Mouse (Mus musculus) mouse embryonic stem cell (cell line): ENCODE results near the gene Prrt4.

ENCODE experiments used
- in situ Hi-C, 2 experiments: fragments of 300-500 bp; cut with MboI; formaldehyde crosslinking; loops; 1 replicate in 1 of 2; 3 replicates in 1 of 2; pipeline ENCODE4 v1.14.3; 2019 to 2020; ENCODE audit warnings: low sequenced_read_pairs in 2 of 2, low pct_unique_long_range_greater_than_20kb in 1 of 2, mixed read lengths in 1 of 2; ENCODE audit not compliant: unreplicated experiment in 1 of 2

Prrt4 gene

GRCm38 (mm10) chr6:29201341-29201740 is 22.0 kb upstream of the Prrt4 start:
- in situ Hi-C loops, result loop anchor here (5.0 to 10.0 kb wide), 2 partner anchors 34 to 73 kb away; partner anchors contain the start of genes Rbm28 (in 2 of the 2), Fam71f2 (in 1 of the 2) and Hilpda (in 1 of the 2)

GRCm38 (mm10) chr6:29200496-29200895 is 21.1 kb upstream of the Prrt4 start:
- in situ Hi-C loops, result loop anchor here (5.0 to 10.0 kb wide), 2 partner anchors 33 to 74 kb away; partner anchors contain the start of genes Rbm28 (in 2 of the 2), Fam71f2 (in 1 of the 2) and Hilpda (in 1 of the 2)

GRCm38 (mm10) chr6:29199223-29199855 is 20.0 kb upstream of the Prrt4 start:
- in situ Hi-C loops, result no loop called here

GRCm38 (mm10) chr6:29198309-29199222 is 19.2 kb upstream of the Prrt4 start:
- in situ Hi-C loops, result no loop called here

- in situ Hi-C loops, result no loop called here
Observed at GRCm38 (mm10) chr6:29195846-29196698, 16.7 kb upstream of the Prrt4 start.

- in situ Hi-C loops, result no loop called here
Observed at GRCm38 (mm10) chr6:29195146-29195545, 15.8 kb upstream of the Prrt4 start.

GRCm38 (mm10) chr6:29193961-29194750 is 14.8 kb upstream of the Prrt4 start:
- in situ Hi-C loops, result no loop called here

GRCm38 (mm10) chr6:29187936-29188335 is 8.6 kb upstream of the Prrt4 start:
- in situ Hi-C loops, result no loop called here

- in situ Hi-C loops, result no loop called here
Observed at GRCm38 (mm10) chr6:29179843-29180242, 459 bp upstream of the Prrt4 start.

DNA sequence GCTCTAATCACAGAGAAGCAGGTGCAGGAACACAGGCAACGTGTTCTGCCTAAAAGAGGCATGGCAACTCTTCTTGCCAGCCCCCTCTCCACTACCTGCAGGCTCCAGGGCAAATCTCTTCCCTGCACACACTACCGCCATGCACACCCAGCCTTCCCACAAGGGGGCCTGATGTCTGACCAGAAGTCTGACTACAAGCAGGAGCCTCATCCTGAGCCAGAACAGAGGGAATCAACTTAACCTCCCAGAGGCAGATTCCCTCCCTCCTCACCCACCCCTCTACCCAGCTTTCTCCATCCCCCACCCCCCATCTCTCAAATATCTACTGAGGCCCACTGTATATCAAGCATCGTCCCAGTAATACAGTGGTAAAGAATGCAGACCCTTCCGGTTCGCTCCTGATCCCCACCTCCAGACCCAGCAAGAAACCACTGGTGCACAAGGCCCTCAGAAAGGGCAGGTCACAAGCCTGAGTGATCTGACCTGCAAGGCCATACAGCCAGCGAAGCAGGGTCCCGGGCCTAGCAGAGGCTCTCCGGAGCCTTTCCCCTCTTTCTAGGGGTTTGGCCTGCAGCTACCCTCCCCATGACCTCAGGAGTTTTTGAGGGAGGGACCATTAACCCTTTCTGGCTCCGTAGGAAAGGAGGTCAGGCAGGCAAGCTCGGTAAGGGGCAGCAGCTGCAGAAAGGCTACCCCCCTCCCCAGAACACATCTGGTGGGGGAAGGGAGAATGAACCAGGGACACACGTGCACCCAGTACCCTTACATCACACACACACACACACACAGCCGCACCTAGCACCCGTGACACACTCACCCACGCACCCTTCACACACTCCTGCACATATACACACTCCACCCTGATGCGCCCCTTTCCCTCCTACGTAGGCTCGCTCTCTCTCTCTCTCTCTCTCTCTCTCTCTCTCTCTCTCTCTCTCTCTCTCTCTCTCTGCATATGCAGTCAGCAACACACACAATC is 1.2 kb downstream of the Prrt4 start:
- in situ Hi-C loops, result no loop called here

DNA sequence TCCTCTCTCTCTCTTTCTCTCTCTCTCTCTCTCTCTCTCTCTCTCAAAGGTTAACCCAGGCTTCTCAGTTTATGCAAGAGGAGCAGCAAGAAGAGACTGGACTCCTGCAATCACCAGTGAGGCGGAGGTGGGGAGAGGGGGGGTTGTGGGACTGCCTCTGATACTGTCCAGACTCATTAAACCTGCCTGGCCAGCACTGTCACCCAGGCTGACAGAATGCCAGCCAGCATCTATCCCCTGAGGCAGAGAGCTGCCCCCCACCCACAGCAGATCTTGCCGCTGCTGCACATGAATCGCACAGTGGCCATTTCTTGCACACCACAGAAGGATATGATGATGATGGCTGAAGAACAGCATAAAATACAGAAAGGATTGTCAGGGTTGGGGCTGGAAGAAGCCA is 4.3 kb downstream of the Prrt4 start:
- in situ Hi-C loops, result no loop called here

DNA sequence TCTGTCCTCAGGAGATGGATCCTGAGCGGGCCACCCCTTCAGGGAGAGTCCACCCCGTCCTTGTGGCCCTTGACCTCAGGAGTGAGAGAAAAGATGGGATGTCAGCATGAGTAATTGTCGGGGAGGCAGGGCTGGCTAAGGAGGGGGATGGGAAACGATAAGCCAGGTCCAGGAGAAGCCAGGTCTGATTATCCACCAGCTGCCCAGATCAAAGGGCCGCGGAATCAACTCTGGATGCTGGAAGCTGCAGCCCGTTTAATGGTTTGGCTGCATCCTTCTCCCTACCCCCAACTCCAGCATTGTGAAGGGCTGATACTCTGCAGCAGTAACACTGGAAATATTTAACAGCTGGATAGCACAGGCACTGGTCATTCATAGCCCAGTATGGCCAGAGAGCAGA is 5.0 kb downstream of the Prrt4 start:
- in situ Hi-C loops, result no loop called here

GRCm38 (mm10) chr6:29170952-29171388 is 8.4 kb downstream of the Prrt4 start:
- in situ Hi-C loops, result no loop called here

DNA sequence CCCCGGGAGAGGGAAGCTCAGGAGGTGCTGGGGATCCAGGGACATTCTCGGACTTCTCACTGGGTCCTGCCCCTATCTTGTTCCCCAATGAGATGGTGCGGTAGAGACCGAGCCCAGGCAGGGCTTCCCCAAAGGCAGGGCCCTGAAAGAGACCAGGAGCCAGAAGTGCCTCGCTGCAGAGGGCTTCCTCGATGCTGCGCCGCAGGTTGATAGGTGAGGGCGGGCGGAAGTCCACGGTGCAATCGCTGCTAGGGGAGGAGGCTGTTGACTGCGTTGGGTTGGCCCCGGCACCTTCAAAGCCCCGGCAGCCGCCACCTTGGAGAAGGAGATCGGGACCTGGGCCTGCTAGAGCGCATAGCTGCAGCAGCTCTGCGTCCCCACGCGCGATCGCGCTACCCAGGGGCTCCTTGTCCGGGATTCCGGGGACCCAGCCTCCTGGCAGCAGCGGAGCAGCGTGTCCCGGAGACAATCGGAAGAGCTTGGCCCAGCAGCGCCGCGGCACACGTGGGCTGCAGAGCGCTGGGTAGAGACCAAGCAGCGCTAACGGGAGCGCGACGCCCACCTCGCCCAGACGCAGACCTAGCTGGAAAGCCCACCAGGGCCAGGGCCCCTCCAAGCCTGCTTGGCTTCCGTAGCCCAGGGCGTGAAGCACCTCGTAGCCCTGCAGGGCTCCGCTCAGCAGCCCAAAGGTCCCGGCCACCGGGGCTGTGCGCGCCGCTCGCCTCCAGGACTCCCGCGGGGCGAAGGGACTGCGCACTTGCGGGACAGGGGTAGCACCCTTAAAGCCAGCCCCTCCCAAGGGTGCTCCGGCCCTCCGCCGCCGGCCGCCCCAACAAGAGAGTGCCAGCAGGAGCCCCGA is 9.1 kb downstream of the Prrt4 start:
- in situ Hi-C loops, result no loop called here

- in situ Hi-C loops, result loop anchor here (5.0 kb wide), 1 partner anchor 33 kb away; no protein-coding TSS in a partner anchor
Observed at GRCm38 (mm10) chr6:29169675-29170062, 9.7 kb downstream of the Prrt4 start.

DNA sequence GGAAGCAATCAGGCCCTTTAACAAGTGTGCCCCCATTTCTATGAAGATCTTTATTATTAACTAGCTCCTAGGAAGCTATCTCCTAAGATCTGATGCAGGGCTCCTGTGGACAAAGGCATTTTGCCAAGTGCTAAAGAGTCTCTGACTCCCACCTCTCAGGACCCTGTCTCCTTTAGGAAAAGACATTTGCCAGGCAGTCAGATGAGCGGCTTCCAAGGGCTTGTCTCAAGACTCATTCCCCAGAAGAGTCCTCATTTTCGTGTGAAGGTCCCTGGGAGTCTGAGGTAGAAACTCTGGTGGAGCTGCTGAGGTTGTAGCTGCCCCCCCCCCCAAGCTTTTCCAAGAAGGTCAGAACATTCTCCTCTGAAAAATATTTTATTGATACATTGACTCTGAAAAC is 10.5 kb downstream of the Prrt4 start:
- in situ Hi-C loops, result loop anchor here (5.0 kb wide), 1 partner anchor 33 kb away; no protein-coding TSS in a partner anchor
